Mouse (Mus musculus): ENCODE measurements around the gene Atp6v0b. TPM values are rescaled to one million over a fixed set of nuclear protein-coding genes. Genes with fewer than 3 reads are reported as not detected.

Atp6v0b gene
- polyA plus RNA-seq, 1 experiment = 232 TPM

- Histone ChIP-seq H3K27me3 (ENCODE audit: control insufficient read depth, insufficient read depth, low read length) (no peaks in the 10 kb centered on the region), H3K27ac (ENCODE audit: control insufficient read depth, insufficient read depth, low read depth, low read length) (no peak overlapping the region), H3K4me3 (ENCODE audit: control insufficient read depth, low read depth, low read length) (no peak overlapping the region), H3K4me1 (ENCODE audit: control insufficient read depth, insufficient read depth, low read length) (peaks cover 9% of the 10 kb centered on the region), H3K36me3 (ENCODE audit: control insufficient read depth, insufficient read depth, low read length) (peaks cover 1% of the 10 kb centered on the region; the same call in 1 of the 2 replicates)
- TF ChIP-seq CTCF (IDR thresholded peaks at IDR 0.05; ENCODE audit: control insufficient read depth, insufficient read depth, insufficient replicate concordance, low read depth, low read length) = no peak
- TF ChIP-seq POLR2A (IDR thresholded peaks at IDR 0.05; ENCODE audit: control insufficient read depth, low read depth, low read length) = no peak
Measured at GRCm38 (mm10) chr4:117894601-117895000, 7.5 kb upstream of the Atp6v0b start.

GRCm38 (mm10) chr4:117893376-117893775 lies 6.2 kb upstream of the Atp6v0b start:
- no peak overlapping the region for H3K4me3 ChIP-seq (ENCODE audit: control insufficient read depth, low read depth, low read length)
- H3K4me1 ChIP-seq (ENCODE audit: control insufficient read depth, insufficient read depth, low read length) = peaks cover 9% of the 10 kb centered on the region
- no peak for TF ChIP-seq POLR2A (IDR thresholded peaks at IDR 0.05; ENCODE audit: control insufficient read depth, low read depth, low read length)
- no peak for TF ChIP-seq CTCF (IDR thresholded peaks at IDR 0.05; ENCODE audit: control insufficient read depth, insufficient read depth, insufficient replicate concordance, low read depth, low read length)
- no peaks in the 10 kb centered on the region for H3K27me3 ChIP-seq (ENCODE audit: control insufficient read depth, insufficient read depth, low read length)
- peaks cover under 1% of the 10 kb centered on the region; the same call in 1 of the 2 replicates for H3K36me3 ChIP-seq (ENCODE audit: control insufficient read depth, insufficient read depth, low read length)
- H3K27ac ChIP-seq (ENCODE audit: control insufficient read depth, insufficient read depth, low read depth, low read length) = no peak overlapping the region

- peak within 1 kb of the TSS; percentile 85 for H3K4me3 ChIP-seq (ENCODE audit: control insufficient read depth, low read depth, low read length)
- peaks cover 9% of the 10 kb centered on the region for H3K4me1 ChIP-seq (ENCODE audit: control insufficient read depth, insufficient read depth, low read length)
- no peaks in the 10 kb centered on the region for H3K27me3 ChIP-seq (ENCODE audit: control insufficient read depth, insufficient read depth, low read length)
- no peaks in the 10 kb centered on the region; the same call in 1 of the 2 replicates for H3K36me3 ChIP-seq (ENCODE audit: control insufficient read depth, insufficient read depth, low read length)
- TF ChIP-seq POLR2A (IDR thresholded peaks at IDR 0.05; ENCODE audit: control insufficient read depth, low read depth, low read length) (no peak), CTCF (IDR thresholded peaks at IDR 0.05; ENCODE audit: control insufficient read depth, insufficient read depth, insufficient replicate concordance, low read depth, low read length) (no peak)
- H3K27ac ChIP-seq (ENCODE audit: control insufficient read depth, insufficient read depth, low read depth, low read length) = peak within 1 kb of the TSS; percentile 51
Measured at GRCm38 (mm10) chr4:117891738-117892161, 4.6 kb upstream of the Atp6v0b start, which contains the start of gene Dph2. Dph2 (minus strand) TSS chr4:117892032.

GRCm38 (mm10) chr4:117890750-117891149 lies 3.6 kb upstream of the Atp6v0b start:
- Histone ChIP-seq H3K4me1 (ENCODE audit: control insufficient read depth, insufficient read depth, low read length) (peaks cover 14% of the 10 kb centered on the region), H3K27ac (ENCODE audit: control insufficient read depth, insufficient read depth, low read depth, low read length) (no peak overlapping the region), H3K27me3 (ENCODE audit: control insufficient read depth, insufficient read depth, low read length) (no peaks in the 10 kb centered on the region), H3K36me3 (ENCODE audit: control insufficient read depth, insufficient read depth, low read length) (no peaks in the 10 kb centered on the region; the same call in 1 of the 2 replicates), H3K4me3 (ENCODE audit: control insufficient read depth, low read depth, low read length) (no peak overlapping the region)
- TF ChIP-seq POLR2A (IDR thresholded peaks at IDR 0.05; ENCODE audit: control insufficient read depth, low read depth, low read length) (no peak), CTCF (IDR thresholded peaks at IDR 0.05; ENCODE audit: control insufficient read depth, insufficient read depth, insufficient replicate concordance, low read depth, low read length) (no peak)

GRCm38 (mm10) chr4:117890031-117890430 lies 2.9 kb upstream of the Atp6v0b start:
- no peak overlapping the region for H3K4me3 ChIP-seq (ENCODE audit: control insufficient read depth, low read depth, low read length)
- no peaks in the 10 kb centered on the region; the same call in 1 of the 2 replicates for H3K36me3 ChIP-seq (ENCODE audit: control insufficient read depth, insufficient read depth, low read length)
- TF ChIP-seq POLR2A (IDR thresholded peaks at IDR 0.05; ENCODE audit: control insufficient read depth, low read depth, low read length) (peak; percentile 39; the same call in 1 of the 2 replicates), CTCF (IDR thresholded peaks at IDR 0.05; ENCODE audit: control insufficient read depth, insufficient read depth, insufficient replicate concordance, low read depth, low read length) (no peak)
- H3K27ac ChIP-seq (ENCODE audit: control insufficient read depth, insufficient read depth, low read depth, low read length) = no peak overlapping the region
- peaks cover 14% of the 10 kb centered on the region for H3K4me1 ChIP-seq (ENCODE audit: control insufficient read depth, insufficient read depth, low read length)
- no peaks in the 10 kb centered on the region for H3K27me3 ChIP-seq (ENCODE audit: control insufficient read depth, insufficient read depth, low read length)

- Histone ChIP-seq H3K36me3 (ENCODE audit: control insufficient read depth, insufficient read depth, low read length) (no peaks in the 10 kb centered on the region; the same call in 1 of the 2 replicates), H3K4me1 (ENCODE audit: control insufficient read depth, insufficient read depth, low read length) (peaks cover 14% of the 10 kb centered on the region), H3K27me3 (ENCODE audit: control insufficient read depth, insufficient read depth, low read length) (no peaks in the 10 kb centered on the region), H3K4me3 (ENCODE audit: control insufficient read depth, low read depth, low read length) (no peak overlapping the region), H3K27ac (ENCODE audit: control insufficient read depth, insufficient read depth, low read depth, low read length) (no peak overlapping the region)
- TF ChIP-seq POLR2A (IDR thresholded peaks at IDR 0.05; ENCODE audit: control insufficient read depth, low read depth, low read length) (0 out of 2 replicates have a peak, but pooled peaks have one; percentile 45), CTCF (IDR thresholded peaks at IDR 0.05; ENCODE audit: control insufficient read depth, insufficient read depth, insufficient replicate concordance, low read depth, low read length) (no peak)
Measured at GRCm38 (mm10) chr4:117889471-117889870, 2.3 kb upstream of the Atp6v0b start.

GRCm38 (mm10) chr4:117887920-117888319 lies 787 bp upstream of the Atp6v0b start:
- no peak for TF ChIP-seq POLR2A (IDR thresholded peaks at IDR 0.05; ENCODE audit: control insufficient read depth, low read depth, low read length)
- no peak for TF ChIP-seq CTCF (IDR thresholded peaks at IDR 0.05; ENCODE audit: control insufficient read depth, insufficient read depth, insufficient replicate concordance, low read depth, low read length)
- no peaks in the 10 kb centered on the region for H3K27me3 ChIP-seq (ENCODE audit: control insufficient read depth, insufficient read depth, low read length)
- no peaks in the 10 kb centered on the region; the same call in 1 of the 2 replicates for H3K36me3 ChIP-seq (ENCODE audit: control insufficient read depth, insufficient read depth, low read length)
- peak overlapping the region; percentile 91 for H3K4me3 ChIP-seq (ENCODE audit: control insufficient read depth, low read depth, low read length)
- H3K4me1 ChIP-seq (ENCODE audit: control insufficient read depth, insufficient read depth, low read length) = peaks cover 16% of the 10 kb centered on the region
- H3K27ac ChIP-seq (ENCODE audit: control insufficient read depth, insufficient read depth, low read depth, low read length) = no peak overlapping the region
